ENCODE assay signal across 24 mouse cellular contexts in the genomic region with DNA sequence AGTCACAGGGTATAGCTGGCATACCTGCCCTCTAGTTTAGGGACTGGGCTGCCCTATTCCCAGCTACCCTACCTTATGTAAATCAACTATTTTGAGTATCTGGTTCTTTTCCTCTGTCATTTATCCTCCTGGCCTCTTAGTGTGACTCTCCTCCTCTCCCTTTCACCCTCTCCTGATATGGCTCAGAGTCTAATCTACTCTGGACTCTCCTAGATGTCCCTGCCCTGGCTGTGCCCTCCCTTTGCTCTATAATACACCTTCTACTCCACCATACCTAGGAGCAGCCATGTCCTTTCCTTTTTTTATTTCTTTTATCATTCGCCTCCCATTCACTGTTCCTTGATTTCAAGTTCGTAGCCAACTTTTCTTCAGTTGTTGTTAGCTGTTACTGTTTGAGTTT. TPM values are rescaled to one million over a fixed set of nuclear protein-coding genes. Genes with fewer than 3 reads are reported as not detected.
"Had no signal": no experiment of that assay in that cellular context is flagged by ENCODE, and none has a peak within 500 bp of the region (broad histone marks: within the 10 kb centered on the region; RNA-seq: fewer than 3 reads in every experiment).

No protein-coding gene starts in this region.

- H3K4me3 ChIP-seq: neural tube, embryonic 15.5 days; stomach, embryonic 15.5 days had no signal

- H3K9ac ChIP-seq: neural tube, embryonic 15.5 days; stomach, embryonic 15.5 days had no signal

- H3K4me2 ChIP-seq: neural tube, embryonic 15.5 days; stomach, embryonic 15.5 days had no signal

- H3K9me3 ChIP-seq: neural tube, embryonic 15.5 days; stomach, embryonic 15.5 days had no signal

- H3K27me3 ChIP-seq: neural tube, embryonic 15.5 days; stomach, embryonic 15.5 days had no signal

- H3K4me1 ChIP-seq: neural tube, embryonic 15.5 days; stomach, embryonic 15.5 days had no signal

- DNase-seq: retina, postnatal 1 day; right cerebral cortex, adult 18-20 months; right cerebral cortex, postnatal 14 days; right cerebral cortex, postnatal 25 days; right cerebral cortex, postnatal 4 days; spleen, adult 18-20 months; thymus, adult 18-20 months; thymus, adult 2 months; thymus, postnatal 14 days; thymus, postnatal 25 days; thymus, postnatal 36 days; thymus, postnatal 4 days had no signal

- H3K36me3 ChIP-seq: neural tube, embryonic 15.5 days; stomach, embryonic 15.5 days had no signal

- H3K27ac ChIP-seq: neural tube, embryonic 15.5 days; stomach, embryonic 15.5 days; stomach, postnatal 0 days had no signal

RNA-seq across cellular contexts. Expression of a gene that starts 19.0 kb away (rescaled TPM):
- polyA plus RNA-seq: small intestine, adult 2 months; spleen, adult 2 months; stomach, embryonic 14.5 days; stomach, embryonic 15.5 days; stomach, embryonic 16.5 days; stomach, postnatal 0 days; testis, adult 2 months; urinary bladder, adult 2 months had no signal

RNA-seq across cellular contexts. Expression of a gene that starts 52.5 kb away (rescaled TPM):
- polyA plus RNA-seq: neural tube, embryonic 14.5 days; testis, adult 2 months had no signal

RNA-seq across cellular contexts. Expression of a gene that starts 54.4 kb away (rescaled TPM):
- total RNA-seq: neutrophil, adult 5-6 weeks had no signal
- polyA plus RNA-seq: small intestine, adult 2 months; spleen, adult 2 months; stomach, embryonic 14.5 days; stomach, embryonic 15.5 days; stomach, embryonic 16.5 days; stomach, postnatal 0 days; testis, adult 2 months; thymus, adult 2 months; thymus, postnatal 0 days; urinary bladder, adult 2 months had no signal
